Comparison of ENCODE assay signal across 8 mouse cellular contexts in genomic region chr11:115631505-115631890, GRCm38 (mm10). TPM values are rescaled to one million over a fixed set of nuclear protein-coding genes. Genes with fewer than 3 reads are reported as not detected.
A peak's percentile ranks its signal among the peaks of the same experiment; 100 is the strongest.
DNase-seq lines count a peak whose midpoint lies in the region; ATAC-seq and TF ChIP-seq lines count a peak whose summit lies in the region.

No protein-coding gene starts in this region.

- H3K79me2 ChIP-seq in liver, adult 2 months (ENCODE audit: control insufficient read depth, insufficient read depth, low read length) = no peaks in the 10 kb centered on the region

- no peak for TF ChIP-seq POLR2A in liver, adult 2 months (IDR thresholded peaks at IDR 0.05; ENCODE audit: extremely low read depth, insufficient read depth, low read length)

- H3K9me3 ChIP-seq in limb, embryonic 11.5 days (ENCODE audit: control insufficient read depth, low read length) = no peaks in the 10 kb centered on the region
- no peaks in the 10 kb centered on the region for H3K9me3 ChIP-seq in limb, embryonic 10.5 days (replicated peaks)
- H3K9me3 ChIP-seq in stomach, embryonic 15.5 days = no peaks in the 10 kb centered on the region

- in situ Hi-C loops in Patski (cut with MboI; ENCODE audit: low pct_unique_long_range_greater_than_20kb) = no loop called here

- H3K27ac ChIP-seq in limb, embryonic 11.5 days (replicated peaks; ENCODE audit: low read depth, low read length) = no peak overlapping the region
- H3K27ac ChIP-seq in limb, embryonic 10.5 days = no peak overlapping the region
- peak overlapping the region; percentile 30 for H3K27ac ChIP-seq in liver, adult 2 months (replicated peaks; ENCODE audit: insufficient read depth, low read depth, low read length)
- H3K27ac ChIP-seq in stomach, embryonic 15.5 days = peak overlapping the region; percentile 72

- no peak overlapping the region for H3K4me3 ChIP-seq in limb, embryonic 11.5 days (ENCODE audit: low read depth, low read length)
- no peak overlapping the region for H3K4me3 ChIP-seq in limb, embryonic 10.5 days
- H3K4me3 ChIP-seq in liver, adult 2 months (ENCODE audit: insufficient read depth, low read depth, low read length) = no peak overlapping the region
- no peak overlapping the region for H3K4me3 ChIP-seq in stomach, embryonic 15.5 days (replicated peaks)

- no peaks in the 10 kb centered on the region for H3K36me3 ChIP-seq in limb, embryonic 11.5 days (ENCODE audit: control insufficient read depth, insufficient read depth, low read length)
- H3K36me3 ChIP-seq in limb, embryonic 10.5 days = no peaks in the 10 kb centered on the region
- H3K36me3 ChIP-seq in liver, adult 2 months (ENCODE audit: control insufficient read depth, insufficient read depth, low read length) = no peaks in the 10 kb centered on the region
- no peaks in the 10 kb centered on the region for H3K36me3 ChIP-seq in stomach, embryonic 15.5 days

- DNase-seq in limb, embryonic 11.5 days (ENCODE audit: low spot score) = peak; percentile 49
- no peak for DNase-seq in limb, embryonic 10.5 days (ENCODE audit: low spot score)
- no peak for DNase-seq in Patski (ENCODE audit: low read depth, low spot score)
- DNase-seq in embryo, embryonic 11 days = peak; percentile 57
- peak; percentile 70 for DNase-seq in liver, adult 2 months (ENCODE audit: extremely low read depth, low read depth, low spot score)
- no peak for DNase-seq in adrenal gland, adult 18-20 months (ENCODE audit: low spot score in 2 of 2)
- no peak for DNase-seq in urinary bladder, postnatal 4 days (ENCODE audit: low spot score in 2 of 2)

- H3K9ac ChIP-seq in limb, embryonic 11.5 days (ENCODE audit: low read length) = no peak overlapping the region
- no peak overlapping the region for H3K9ac ChIP-seq in liver, adult 2 months (ENCODE audit: low read depth, low read length)
- no peak overlapping the region for H3K9ac ChIP-seq in stomach, embryonic 15.5 days

- POLR2A ChIA-PET in Patski (lab: Charles Lee) = interaction anchor here (0.6 kb wide), 1 partner anchor 267 kb away, joined by 3 read pairs; no protein-coding TSS in a partner anchor

- H3K4me2 ChIP-seq in limb, embryonic 11.5 days (ENCODE audit: low read depth, severe bottlenecking) = no peak overlapping the region
- H3K4me2 ChIP-seq in stomach, embryonic 15.5 days = 0 out of 2 replicates have a peak overlapping the region, but pooled peaks have one; percentile 3

- no peak for ATAC-seq in limb, embryonic 11.5 days (ENCODE audit: insufficient number of reproducible peaks, low FRiP score, low TSS enrichment, low read depth)
- ATAC-seq in Patski = no peak
- ATAC-seq in stomach, embryonic 15.5 days (ENCODE audit: insufficient read depth, low FRiP score, low read depth) = no peak

- WGBS in limb, embryonic 11.5 days = 15% methylated on average over 3 of the region's 3 CpGs
- WGBS in limb, embryonic 10.5 days = 13% methylated on average over 3 of the region's 3 CpGs
- WGBS in liver, adult 2 months = 32% methylated on average over 3 of the region's 3 CpGs
- 25% methylated on average over 3 of the region's 3 CpGs for WGBS in stomach, embryonic 15.5 days

- H3K27me3 ChIP-seq in limb, embryonic 11.5 days (ENCODE audit: control insufficient read depth, insufficient read depth, low read length) = no peaks in the 10 kb centered on the region
- no peaks in the 10 kb centered on the region for H3K27me3 ChIP-seq in limb, embryonic 10.5 days (ENCODE audit: low read depth, poor library complexity, severe bottlenecking)
- no peaks in the 10 kb centered on the region for H3K27me3 ChIP-seq in Patski
- H3K27me3 ChIP-seq in liver, adult 2 months (ENCODE audit: control insufficient read depth, insufficient read depth, low read length) = no peaks in the 10 kb centered on the region
- H3K27me3 ChIP-seq in stomach, embryonic 15.5 days (replicated peaks) = no peaks in the 10 kb centered on the region

- peak; percentile 75 for TF ChIP-seq CTCF in Patski (IDR thresholded peaks at IDR 0.05)
- TF ChIP-seq CTCF in liver, adult 2 months (IDR thresholded peaks at IDR 0.05; ENCODE audit: low read depth, low read length) = peak; percentile 63; the same call in 1 of the 2 replicates

- CTCF ChIA-PET in Patski (lab: Charles Lee) = interaction anchor here (1.2 to 2.6 kb wide), 10 partner anchors 10 to 86 kb away, joined by 4 to 23 read pairs (median 7); partner anchors contain the start of gene Mif4gd

- H3K4me1 ChIP-seq in limb, embryonic 11.5 days (ENCODE audit: control insufficient read depth, insufficient read depth, low read length) = no peaks in the 10 kb centered on the region
- H3K4me1 ChIP-seq in limb, embryonic 10.5 days = peaks cover 19% of the 10 kb centered on the region
- 0 out of 2 replicates have a peak, but pooled peaks cover 1% of the 10 kb centered on the region for H3K4me1 ChIP-seq in liver, adult 2 months (ENCODE audit: control insufficient read depth, insufficient read depth, low read length)
- H3K4me1 ChIP-seq in stomach, embryonic 15.5 days = peaks cover 5% of the 10 kb centered on the region; the same call in 1 of the 2 replicates

RNA-seq across cellular contexts. Expression of gene Slc25a19, which starts 3.4 kb away (rescaled TPM):
- polyA plus RNA-seq in limb, embryonic 11.5 days (2014; fragmentation: Nextera tagmentation; extraction: Ambion mirVana) = 30.3 and 32.6 TPM in 2 replicates
- 27.2 and 27.8 TPM in 2 replicates for polyA plus RNA-seq in limb, embryonic 10.5 days (2016; fragmentation: Nextera tagmentation; extraction: Ambion mirVana)
- 48.1 TPM for polyA plus RNA-seq in Patski (2021)
- total RNA-seq in liver, adult 2 months (2014; rRNA removed) = 8.9 and 14.5 TPM in 2 replicates
- polyA plus RNA-seq in liver, adult 2 months (2012; rRNA removed) = 19.5 and 21.3 TPM in 2 replicates
- polyA plus RNA-seq in stomach, embryonic 15.5 days (2015; fragmentation: Nextera tagmentation; extraction: Ambion mirVana) = 21.5 and 23.9 TPM in 2 replicates
- total RNA-seq in adrenal gland, adult 18-20 months (2021) = 100 to 1,000 TPM; 108 to 204 TPM

RNA-seq across cellular contexts. Expression of gene Mif4gd, which starts 18.7 kb away (rescaled TPM):
- polyA plus RNA-seq in limb, embryonic 11.5 days (2014; fragmentation: Nextera tagmentation; extraction: Ambion mirVana) = 18.0 and 19.3 TPM in 2 replicates
- polyA plus RNA-seq in limb, embryonic 10.5 days (2016; fragmentation: Nextera tagmentation; extraction: Ambion mirVana) = 16.2 and 18.2 TPM in 2 replicates
- polyA plus RNA-seq in Patski (2021) = 47.4 TPM
- 35.5 and 40.3 TPM in 2 replicates for total RNA-seq in liver, adult 2 months (2014; rRNA removed)
- 108 and 132 TPM in 2 replicates for polyA plus RNA-seq in liver, adult 2 months (2012; rRNA removed)
- polyA plus RNA-seq in stomach, embryonic 15.5 days (2015; fragmentation: Nextera tagmentation; extraction: Ambion mirVana) = 31.9 and 34.4 TPM in 2 replicates
- 100 to 1,000 TPM in 1 of 2 experiments, 10 to 100 TPM in 1; 85.4 to 145 TPM for total RNA-seq in adrenal gland, adult 18-20 months (2021)

RNA-seq across cellular contexts. Expression of gene Gga3, which starts 27.6 kb away (rescaled TPM):
- 21.3 and 26.5 TPM in 2 replicates for polyA plus RNA-seq in limb, embryonic 11.5 days (2014; fragmentation: Nextera tagmentation; extraction: Ambion mirVana)
- polyA plus RNA-seq in limb, embryonic 10.5 days (2016; fragmentation: Nextera tagmentation; extraction: Ambion mirVana) = 30.8 and 34.9 TPM in 2 replicates
- polyA plus RNA-seq in Patski (2021) = 31.0 TPM
- 1.7 and 3.2 TPM in 2 replicates for total RNA-seq in liver, adult 2 months (2014; rRNA removed)
- 5.9 and 8.3 TPM in 2 replicates for polyA plus RNA-seq in liver, adult 2 months (2012; rRNA removed)
- 15.9 and 24.3 TPM in 2 replicates for polyA plus RNA-seq in stomach, embryonic 15.5 days (2015; fragmentation: Nextera tagmentation; extraction: Ambion mirVana)
- total RNA-seq in adrenal gland, adult 18-20 months (2021) = 10 to 100 TPM; 25.6 to 27.0 TPM

RNA-seq across cellular contexts. Expression of gene Mrps7, which starts 27.8 kb away (rescaled TPM):
- 111 and 122 TPM in 2 replicates for polyA plus RNA-seq in limb, embryonic 11.5 days (2014; fragmentation: Nextera tagmentation; extraction: Ambion mirVana)
- polyA plus RNA-seq in limb, embryonic 10.5 days (2016; fragmentation: Nextera tagmentation; extraction: Ambion mirVana) = 108 and 120 TPM in 2 replicates
- polyA plus RNA-seq in Patski (2021) = 69.9 TPM
- total RNA-seq in liver, adult 2 months (2014; rRNA removed) = 48.1 and 50.4 TPM in 2 replicates
- polyA plus RNA-seq in liver, adult 2 months (2012; rRNA removed) = 32.9 and 39.2 TPM in 2 replicates
- 81.7 and 92.7 TPM in 2 replicates for polyA plus RNA-seq in stomach, embryonic 15.5 days (2015; fragmentation: Nextera tagmentation; extraction: Ambion mirVana)
- 100 to 1,000 TPM; 105 to 107 TPM for total RNA-seq in adrenal gland, adult 18-20 months (2021)

Comparison
In these comparisons a context has a peak if more than half of its experiments do, and no peak if none do; other contexts are left out.
1. DNase-seq: peak in limb, embryonic 11.5 days (single experiment), embryo, embryonic 11 days (single experiment) and liver, adult 2 months (single experiment); none in limb, embryonic 10.5 days (single experiment), Patski (single experiment), adrenal gland, adult 18-20 months (0 of 2) and urinary bladder, postnatal 4 days (0 of 2).
2. H3K27ac ChIP-seq: peak in liver, adult 2 months (single experiment) and stomach, embryonic 15.5 days (single experiment); none in limb, embryonic 11.5 days (single experiment) and limb, embryonic 10.5 days (single experiment).